Mouse (Mus musculus): ENCODE measurements at regions not wholly inside any gene's neighbourhood (a gene's known extent, or its start where the extent isn't known, plus 50 kb on each side); places are given as distances from the start of the nearest gene placed in this dataset.
A peak's percentile ranks its signal among the peaks of the same experiment; 100 is the strongest.

GRCm38 (mm10) chr4:35417866-35418265, 191.9 kb upstream of the C9orf72 start:
- Histone ChIP-seq H3K9ac (no peak overlapping the region), H3K4me1 (replicated peaks) (no peaks in the 10 kb centered on the region), H3K36me3 (no peaks in the 10 kb centered on the region), H3K27me3 (no peaks in the 10 kb centered on the region), H3K4me2 (no peak overlapping the region), H3K4me3 (no peak overlapping the region), H3K27ac (replicated peaks) (no peak overlapping the region), H3K9me3 (no peaks in the 10 kb centered on the region)
- WGBS = 61% methylated on average over 3 of the region's 3 CpGs
- ATAC-seq (ENCODE audit: low FRiP score, low read depth) = no peak

DNA sequence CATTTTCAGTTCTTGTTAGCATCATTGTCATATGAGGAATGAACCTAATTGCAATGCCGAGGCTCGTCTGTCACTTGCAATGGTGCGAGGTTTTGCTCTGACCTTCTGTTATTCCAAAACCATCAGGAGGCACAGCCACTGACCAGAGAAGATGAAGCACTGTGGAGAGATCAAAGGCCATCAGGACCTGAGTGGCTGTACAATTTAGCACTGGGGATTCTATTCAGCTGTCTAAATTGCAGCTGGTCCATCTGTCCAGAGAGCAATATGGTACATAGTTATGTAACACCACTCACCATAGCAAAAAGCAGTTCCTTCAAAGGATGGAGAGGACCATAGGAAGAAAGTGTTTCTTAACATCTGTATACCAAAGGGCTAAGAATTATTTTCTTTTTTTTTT, 187.5 kb upstream of the C9orf72 start:
- no peak overlapping the region for H3K4me3 ChIP-seq
- no peak for ATAC-seq (ENCODE audit: low FRiP score, low read depth)
- H3K27me3 ChIP-seq = no peaks in the 10 kb centered on the region
- H3K9ac ChIP-seq = no peak overlapping the region
- no peaks in the 10 kb centered on the region for H3K9me3 ChIP-seq
- WGBS = 37% methylated on average over 3 of the region's 3 CpGs
- H3K4me1 ChIP-seq (replicated peaks) = no peaks in the 10 kb centered on the region
- H3K4me2 ChIP-seq = no peak overlapping the region
- no peak overlapping the region for H3K27ac ChIP-seq (replicated peaks)
- H3K36me3 ChIP-seq = no peaks in the 10 kb centered on the region

- Histone ChIP-seq H3K4me3 (no peak overlapping the region), H3K36me3 (no peaks in the 10 kb centered on the region), H3K27me3 (no peaks in the 10 kb centered on the region), H3K9ac (no peak overlapping the region), H3K4me2 (no peak overlapping the region), H3K4me1 (replicated peaks) (peaks cover 13% of the 10 kb centered on the region), H3K9me3 (no peaks in the 10 kb centered on the region), H3K27ac (replicated peaks) (no peak overlapping the region)
- ATAC-seq (ENCODE audit: low FRiP score, low read depth) = 0 out of 2 replicates have a peak, but pooled peaks have one; percentile 30
- 40% methylated on average over 7 of the region's 7 CpGs for WGBS
These were observed 179.5 kb upstream of the C9orf72 start for GRCm38 (mm10) chr4:35405301-35406006.

DNA sequence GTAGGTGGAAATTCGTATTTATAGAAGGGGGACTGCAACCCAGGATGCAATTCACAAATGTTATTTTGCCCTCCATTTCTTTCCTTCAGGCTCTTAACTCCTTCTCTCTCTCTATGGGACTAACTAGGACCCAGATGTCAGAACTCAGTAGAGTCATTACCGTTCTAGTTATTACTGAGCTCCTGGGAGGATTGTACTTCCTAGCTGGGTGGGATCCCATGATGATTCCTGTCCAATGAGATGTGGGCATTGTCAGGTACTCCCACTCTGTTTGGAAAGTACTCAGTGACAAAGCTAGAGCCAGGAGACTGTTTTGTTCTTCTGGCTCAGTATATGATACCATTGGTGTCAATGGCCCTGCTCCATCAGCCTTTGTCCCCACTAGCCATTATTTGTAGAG, 178.1 kb upstream of the C9orf72 start:
- H3K4me3 ChIP-seq = no peak overlapping the region
- no peak for ATAC-seq (ENCODE audit: low FRiP score, low read depth)
- no peaks in the 10 kb centered on the region for H3K9me3 ChIP-seq
- H3K4me2 ChIP-seq = no peak overlapping the region
- H3K36me3 ChIP-seq = no peaks in the 10 kb centered on the region
- H3K27ac ChIP-seq (replicated peaks) = no peak overlapping the region
- H3K4me1 ChIP-seq (replicated peaks) = peaks cover 13% of the 10 kb centered on the region
- H3K27me3 ChIP-seq = no peaks in the 10 kb centered on the region
- WGBS = 74% methylated on average over 2 of the region's 2 CpGs
- no peak overlapping the region for H3K9ac ChIP-seq

- Histone ChIP-seq H3K27me3 (no peaks in the 10 kb centered on the region), H3K4me1 (replicated peaks) (peaks cover 13% of the 10 kb centered on the region), H3K27ac (replicated peaks) (no peak overlapping the region), H3K9me3 (no peaks in the 10 kb centered on the region), H3K4me3 (no peak overlapping the region), H3K9ac (no peak overlapping the region), H3K36me3 (no peaks in the 10 kb centered on the region), H3K4me2 (no peak overlapping the region)
- WGBS = 87% methylated on average over 6 of the region's 6 CpGs
- no peak for ATAC-seq (ENCODE audit: low FRiP score, low read depth)
These were observed 177.6 kb upstream of the C9orf72 start for GRCm38 (mm10) chr4:35403594-35403993.

DNA sequence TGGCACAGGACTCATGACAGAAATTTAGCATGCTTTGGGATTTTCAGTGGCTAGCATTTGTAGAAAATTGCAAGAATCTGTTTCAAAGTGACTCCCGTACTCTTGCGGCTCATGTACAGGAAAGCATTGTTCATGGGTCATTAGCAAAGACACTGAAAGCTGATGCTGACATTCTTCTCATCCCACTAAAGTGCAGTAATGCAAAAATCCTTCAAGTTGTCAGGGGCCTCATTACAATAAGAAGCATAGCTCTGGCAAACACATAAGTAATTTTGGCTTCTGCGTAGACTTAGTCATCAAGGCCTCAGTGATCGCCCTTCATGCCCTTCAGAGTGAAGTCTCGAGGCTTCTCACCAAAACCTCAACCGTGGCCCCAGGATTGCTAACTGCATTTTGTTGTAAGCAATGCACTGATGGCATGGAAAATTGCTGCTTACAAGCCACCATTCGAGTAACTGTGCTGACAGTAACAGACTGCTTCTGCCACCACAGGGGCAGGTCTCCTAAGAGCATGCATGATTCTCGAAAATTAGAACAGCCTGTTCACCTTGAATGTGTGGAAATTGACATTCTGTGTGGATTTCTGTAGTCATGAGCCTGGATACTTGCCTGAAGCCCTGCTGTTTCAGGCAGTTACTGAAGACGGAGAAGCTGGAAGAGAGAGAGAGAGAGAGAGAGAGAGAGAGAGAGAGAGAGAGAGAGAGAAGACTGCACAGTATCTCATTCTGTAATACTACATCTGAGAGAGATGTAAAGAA, 176.6 kb upstream of the C9orf72 start:
- H3K9ac ChIP-seq = no peak overlapping the region
- H3K27me3 ChIP-seq = no peaks in the 10 kb centered on the region
- H3K36me3 ChIP-seq = no peaks in the 10 kb centered on the region
- no peak overlapping the region for H3K27ac ChIP-seq (replicated peaks)
- peaks cover 13% of the 10 kb centered on the region for H3K4me1 ChIP-seq (replicated peaks)
- H3K4me3 ChIP-seq = no peak overlapping the region
- peak; percentile 51; the same call in 1 of the 2 replicates for ATAC-seq (ENCODE audit: low FRiP score, low read depth)
- 48% methylated on average over 9 of the region's 9 CpGs for WGBS
- no peak overlapping the region for H3K4me2 ChIP-seq
- no peaks in the 10 kb centered on the region for H3K9me3 ChIP-seq

GRCm38 (mm10) chr4:35401783-35402182, 175.8 kb upstream of the C9orf72 start:
- no peak overlapping the region for H3K4me2 ChIP-seq
- no peak overlapping the region for H3K27ac ChIP-seq (replicated peaks)
- H3K36me3 ChIP-seq = no peaks in the 10 kb centered on the region
- H3K27me3 ChIP-seq = no peaks in the 10 kb centered on the region
- no peaks in the 10 kb centered on the region for H3K9me3 ChIP-seq
- ATAC-seq (ENCODE audit: low FRiP score, low read depth) = no peak
- H3K4me3 ChIP-seq = no peak overlapping the region
- no peak overlapping the region for H3K9ac ChIP-seq
- WGBS = 76% methylated on average over 4 of the region's 4 CpGs
- H3K4me1 ChIP-seq (replicated peaks) = peaks cover 13% of the 10 kb centered on the region

GRCm38 (mm10) chr4:35400511-35400910, 174.5 kb upstream of the C9orf72 start:
- Histone ChIP-seq H3K27ac (replicated peaks) (no peak overlapping the region), H3K4me3 (no peak overlapping the region), H3K9me3 (no peaks in the 10 kb centered on the region), H3K27me3 (no peaks in the 10 kb centered on the region), H3K9ac (no peak overlapping the region), H3K4me2 (no peak overlapping the region), H3K36me3 (no peaks in the 10 kb centered on the region), H3K4me1 (replicated peaks) (peaks cover 9% of the 10 kb centered on the region)
- 75% methylated on average over 6 of the region's 6 CpGs for WGBS
- no peak for ATAC-seq (ENCODE audit: low FRiP score, low read depth)

DNA sequence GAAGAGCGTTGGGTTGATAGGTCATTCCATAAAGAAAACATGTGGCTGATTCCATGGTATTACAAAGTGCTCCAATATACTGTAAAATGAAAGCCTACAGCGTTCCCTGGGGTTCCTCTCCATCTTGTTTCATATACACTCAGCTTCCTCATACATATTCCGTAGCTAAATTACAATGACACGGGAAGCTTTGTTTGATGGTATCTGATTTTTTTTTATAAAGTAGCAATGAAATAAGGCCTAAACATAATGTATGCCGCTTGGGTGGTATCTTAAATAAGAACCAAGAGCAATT, 169.6 kb upstream of the C9orf72 start:
- no peak overlapping the region for H3K27ac ChIP-seq (replicated peaks)
- no peaks in the 10 kb centered on the region for H3K9me3 ChIP-seq
- 72% methylated on average over 5 of the region's 5 CpGs for WGBS
- H3K4me2 ChIP-seq = no peak overlapping the region
- no peak overlapping the region for H3K4me3 ChIP-seq
- no peaks in the 10 kb centered on the region for H3K36me3 ChIP-seq
- ATAC-seq (ENCODE audit: low FRiP score, low read depth) = no peak
- no peak overlapping the region for H3K9ac ChIP-seq
- no peaks in the 10 kb centered on the region; the same call in 1 of the 2 replicates for H3K4me1 ChIP-seq (replicated peaks)
- no peaks in the 10 kb centered on the region for H3K27me3 ChIP-seq

GRCm38 (mm10) chr4:35394821-35395582, 169.0 kb upstream of the C9orf72 start:
- H3K9me3 ChIP-seq = no peaks in the 10 kb centered on the region
- 0 out of 2 replicates have a peak, but pooled peaks have one; percentile 56 for ATAC-seq (ENCODE audit: low FRiP score, low read depth)
- no peak overlapping the region for H3K9ac ChIP-seq
- H3K36me3 ChIP-seq = no peaks in the 10 kb centered on the region
- no peaks in the 10 kb centered on the region; the same call in 1 of the 2 replicates for H3K4me1 ChIP-seq (replicated peaks)
- H3K4me3 ChIP-seq = no peak overlapping the region
- H3K27me3 ChIP-seq = no peaks in the 10 kb centered on the region
- H3K27ac ChIP-seq (replicated peaks) = no peak overlapping the region
- peak overlapping the region; percentile 35; the same call in 1 of the 2 replicates for H3K4me2 ChIP-seq
- WGBS = 38% methylated on average over 16 of the region's 16 CpGs

GRCm38 (mm10) chr4:35375791-35376190, 149.8 kb upstream of the C9orf72 start:
- Histone ChIP-seq H3K4me3 (no peak overlapping the region), H3K4me1 (replicated peaks) (peaks cover 20% of the 10 kb centered on the region), H3K9me3 (no peaks in the 10 kb centered on the region), H3K27me3 (no peaks in the 10 kb centered on the region), H3K27ac (replicated peaks) (peak overlapping the region; percentile 51; the same call in 1 of the 2 replicates), H3K4me2 (no peak overlapping the region), H3K9ac (no peak overlapping the region), H3K36me3 (no peaks in the 10 kb centered on the region)
- WGBS = 38% methylated on average over 4 of the region's 4 CpGs
- no peak for ATAC-seq (ENCODE audit: low FRiP score, low read depth)

Data from hindbrain, embryonic 15.5 days (tissue).